Mouse (Mus musculus) yolk sac, embryonic 10.5 days (tissue): ENCODE results near the gene Lrfn5.

Source experiments
- DNase-seq: peaks from one replicate; pipeline ENCODE4 v3.0.0-alpha.2; 2017; ENCODE audit warnings: low spot score

Gene Lrfn5

DNA sequence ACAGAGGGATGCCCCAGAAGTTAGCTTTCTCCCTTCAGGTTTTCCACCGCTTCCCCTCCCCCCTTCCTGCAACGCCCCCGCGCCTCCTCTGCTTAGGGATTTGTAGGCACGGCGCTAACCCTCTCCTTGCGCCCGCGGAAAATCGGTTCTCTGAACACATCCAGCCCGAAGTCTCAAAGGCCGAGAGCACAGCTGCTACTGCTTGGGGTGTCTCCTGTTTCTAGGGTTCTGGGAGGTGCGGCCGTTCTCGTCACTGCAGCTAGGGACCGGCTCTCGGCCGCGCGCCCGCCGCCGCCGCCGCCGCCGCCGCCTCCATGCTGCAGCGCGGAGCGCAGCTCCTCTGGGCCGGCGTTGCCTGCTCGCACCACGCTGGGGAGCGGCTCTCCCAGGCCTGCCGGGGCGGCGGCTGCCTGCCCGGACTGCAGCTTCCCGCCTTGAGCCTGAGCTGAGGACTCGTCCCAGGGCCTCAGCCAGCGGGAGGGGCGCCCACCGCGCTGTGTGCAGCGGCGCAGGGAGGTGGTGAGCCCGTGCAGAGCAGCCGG, at the start of gene Lrfn5:
Lrfn5 (plus strand) TSS at position 322 of the 542 bp plus-strand sequence.
- peak; percentile 32 for DNase-seq

DNA sequence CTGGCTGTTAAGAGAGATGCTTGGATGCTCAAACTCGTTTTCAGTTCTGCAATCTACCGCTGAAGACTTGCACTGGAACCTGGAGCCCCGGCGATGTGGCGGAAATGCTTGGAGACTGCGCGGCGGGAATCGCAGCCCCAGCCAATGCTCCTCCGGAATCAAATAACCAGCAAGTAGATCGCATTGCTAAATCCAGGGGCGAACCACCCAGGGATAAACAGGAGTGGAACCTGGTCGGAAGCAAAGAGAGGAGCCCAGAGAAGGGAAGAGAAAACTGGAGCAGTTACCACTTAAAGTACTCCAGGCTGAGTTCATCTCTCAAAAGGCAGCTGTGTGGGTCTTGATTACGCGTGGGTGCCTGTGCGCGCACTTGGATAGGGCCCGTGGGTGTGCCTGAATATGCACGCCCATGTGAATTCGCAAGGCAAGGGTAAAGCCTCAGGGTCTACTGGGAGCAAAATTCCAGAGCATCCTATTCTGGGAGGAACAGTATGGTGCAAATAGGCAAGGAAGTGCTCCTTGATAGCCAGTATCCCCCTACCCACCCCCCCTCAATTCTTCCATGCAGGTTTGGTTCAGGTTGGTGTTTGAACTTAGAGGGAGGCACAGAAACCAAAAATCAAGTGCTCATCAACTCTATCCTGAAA, 1.3 kb upstream of the Lrfn5 start:
- DNase-seq: peak; percentile 1

DNA sequence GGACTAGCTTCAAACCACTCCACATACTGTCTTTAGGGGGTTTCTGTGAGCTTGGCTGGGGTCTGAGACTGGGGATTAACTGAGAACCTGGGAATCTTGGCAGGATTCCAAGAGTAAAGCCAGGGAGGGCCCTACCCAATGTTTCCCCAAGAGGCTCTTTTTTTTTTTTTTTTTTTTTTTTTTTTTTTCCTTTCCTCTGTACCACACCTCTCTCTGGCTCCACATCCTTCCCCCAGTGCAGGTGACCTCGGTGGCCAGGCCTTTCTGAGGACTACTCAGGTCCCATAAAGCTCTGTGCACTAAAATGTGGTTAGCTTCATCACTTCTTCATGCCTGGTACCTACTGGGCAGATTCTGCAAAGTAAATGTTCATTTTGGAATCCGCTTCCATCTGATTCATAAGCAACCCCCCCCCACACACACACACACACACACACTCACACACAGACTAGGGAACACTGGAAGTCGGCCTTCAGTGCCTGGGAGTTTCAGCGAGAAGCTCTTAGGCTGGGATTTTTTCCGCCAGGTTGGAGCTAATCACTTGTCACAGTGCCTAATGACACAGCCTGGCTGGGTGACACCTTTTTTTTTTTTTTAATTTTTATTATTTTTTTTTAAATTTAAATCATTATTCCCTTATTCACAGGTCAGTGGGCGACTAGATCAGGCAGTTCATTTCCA, 662 bp upstream of the Lrfn5 start:
- no peak for DNase-seq

DNA sequence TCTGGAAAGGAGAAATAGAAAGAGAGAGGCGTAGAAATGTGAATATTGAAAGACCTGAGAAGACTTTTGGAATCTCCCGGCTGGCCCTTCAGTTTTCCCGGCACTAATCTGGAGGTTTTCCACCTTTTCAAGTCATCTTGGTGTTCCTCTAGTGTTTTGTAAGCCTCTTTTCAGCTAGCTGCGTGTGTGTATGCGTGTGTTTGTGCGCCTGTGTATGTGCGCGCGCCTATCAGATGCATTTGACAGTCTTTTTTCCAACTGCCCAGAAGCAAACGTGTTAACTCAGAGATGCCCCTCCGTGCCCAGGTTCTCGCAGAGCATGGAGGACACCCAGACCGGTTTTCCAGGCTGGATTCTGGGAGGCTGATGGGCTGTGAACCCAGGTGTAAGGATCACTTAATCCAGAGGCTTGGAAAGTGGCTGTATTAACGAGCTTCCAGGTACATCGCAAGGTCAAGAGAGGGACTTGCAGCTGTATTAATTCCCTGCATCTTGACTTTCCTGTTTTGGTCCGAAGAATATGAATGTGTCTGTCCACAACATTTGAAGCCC, 757 bp downstream of the Lrfn5 start:
- DNase-seq: no peak

DNA sequence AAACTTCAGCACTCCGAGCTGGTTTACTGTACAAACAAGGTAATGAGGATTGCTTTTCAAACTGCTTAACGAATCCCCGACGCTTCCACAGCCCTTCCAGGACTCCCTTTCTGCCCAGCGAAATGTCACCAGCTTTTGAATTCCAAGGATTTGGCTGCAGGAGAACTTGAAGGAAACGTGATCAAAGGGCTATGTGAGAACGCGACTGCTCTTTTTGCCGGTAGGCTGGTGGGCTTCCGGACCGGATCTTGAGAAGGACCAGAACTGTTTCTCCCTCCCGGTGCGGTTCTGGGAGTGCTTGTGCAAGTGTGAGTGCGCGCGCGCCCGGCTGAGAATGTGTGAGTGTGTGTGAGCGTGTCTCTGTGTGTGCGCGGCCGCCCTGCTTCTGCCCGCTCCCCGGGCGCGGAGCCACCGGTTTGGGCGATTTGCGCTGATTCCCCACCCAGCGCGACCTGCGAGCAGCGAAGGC, 1.3 kb downstream of the Lrfn5 start:
- peak; percentile 1 for DNase-seq

DNA sequence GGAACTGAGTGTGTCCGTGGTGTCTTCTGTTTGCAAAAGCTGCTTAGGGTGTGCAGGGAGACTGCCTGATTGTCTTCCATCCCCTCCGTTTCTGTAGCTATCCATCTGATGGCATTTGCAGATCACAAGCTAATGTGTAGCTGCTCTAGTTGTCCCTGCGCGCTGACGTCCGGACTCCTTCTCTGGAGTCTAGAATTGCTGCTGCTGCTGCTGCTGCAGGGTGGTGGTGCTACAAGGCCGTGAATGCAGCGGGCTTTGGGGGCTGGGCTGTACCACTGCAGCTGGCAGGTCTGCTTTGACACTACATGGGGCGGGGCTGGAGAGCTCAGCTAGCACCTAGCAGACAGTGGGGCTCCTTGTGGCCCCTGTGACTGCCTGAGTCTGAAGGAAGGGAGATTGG, 3.2 kb downstream of the Lrfn5 start:
- peak; percentile 3 for DNase-seq

DNA sequence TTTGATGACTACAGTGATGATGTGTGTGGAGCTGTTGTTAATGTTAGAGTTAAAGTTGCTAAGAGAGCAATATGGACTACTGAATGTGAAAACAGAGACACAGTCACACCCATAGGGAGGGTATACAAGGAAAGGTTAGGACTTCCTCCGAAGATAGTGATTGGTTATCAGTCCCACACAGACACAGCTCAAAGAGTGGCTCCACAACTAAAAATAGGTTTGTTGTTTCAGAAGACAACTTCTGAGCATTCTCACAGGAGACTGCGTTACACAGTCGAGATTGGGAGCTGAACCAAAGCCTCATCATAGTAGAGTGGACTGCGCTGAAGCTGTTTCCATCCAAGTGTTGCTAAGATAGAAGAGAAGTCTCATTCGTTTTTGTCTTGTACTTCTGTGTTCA, 57.0 kb downstream of the Lrfn5 start:
- no peak for DNase-seq

DNA sequence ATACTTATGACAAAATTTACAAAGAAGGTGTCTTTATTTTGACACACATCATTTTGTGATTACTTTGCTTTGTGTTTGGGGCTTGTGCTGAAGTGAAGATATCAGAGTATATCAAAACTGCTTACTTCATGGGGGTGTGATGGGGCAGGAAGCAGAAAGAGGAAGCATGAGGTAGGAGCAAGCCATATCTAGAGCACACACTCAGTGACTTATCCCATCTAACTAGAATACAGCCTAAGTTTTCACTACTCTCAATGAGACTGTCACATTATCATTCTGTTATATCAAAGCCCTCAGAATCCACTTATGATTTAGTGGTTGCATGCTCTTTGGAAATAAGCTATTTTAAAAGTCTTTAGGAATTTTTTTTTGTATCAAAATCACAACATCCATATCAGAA, 77.4 kb downstream of the Lrfn5 start:
- DNase-seq: no peak

DNA sequence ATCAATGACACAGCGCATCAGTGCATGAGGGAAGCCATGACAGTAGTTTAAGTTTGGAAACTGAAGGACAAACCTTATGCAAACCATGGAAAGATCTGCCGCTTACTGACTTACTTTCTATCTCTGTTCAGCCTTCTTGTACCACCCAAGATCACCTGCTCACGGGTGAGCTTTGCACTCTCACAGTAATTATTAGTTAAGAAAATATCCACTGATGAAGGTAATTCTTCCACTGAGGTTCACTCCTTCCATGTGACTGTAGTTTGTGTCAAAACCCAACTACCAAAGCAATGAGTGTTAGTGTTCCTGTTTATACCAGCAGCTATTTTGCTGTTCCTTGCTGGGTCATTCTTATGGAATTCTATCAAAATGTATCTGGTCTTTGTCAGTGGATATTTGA, 84.9 kb downstream of the Lrfn5 start:
- DNase-seq: no peak

DNA sequence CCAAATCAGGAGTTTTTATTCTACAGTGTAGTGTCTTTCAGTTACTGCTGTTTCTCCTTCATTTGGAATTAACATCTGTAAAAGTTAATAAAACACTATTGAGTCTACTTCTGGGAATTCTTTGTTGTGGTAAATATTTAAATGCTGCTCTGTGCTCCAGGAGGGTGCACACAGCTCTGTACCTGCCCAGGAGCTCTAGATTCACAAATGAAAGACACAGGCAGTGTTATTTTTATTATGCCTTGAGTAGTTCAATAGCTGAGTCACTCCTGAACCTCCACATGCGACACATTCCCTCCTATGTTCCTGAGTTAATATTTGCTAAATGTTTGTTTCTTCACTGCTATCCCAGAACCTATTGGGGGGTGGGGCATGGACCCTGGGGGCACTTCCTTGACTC, 87.1 kb downstream of the Lrfn5 start:
- no peak for DNase-seq

DNA sequence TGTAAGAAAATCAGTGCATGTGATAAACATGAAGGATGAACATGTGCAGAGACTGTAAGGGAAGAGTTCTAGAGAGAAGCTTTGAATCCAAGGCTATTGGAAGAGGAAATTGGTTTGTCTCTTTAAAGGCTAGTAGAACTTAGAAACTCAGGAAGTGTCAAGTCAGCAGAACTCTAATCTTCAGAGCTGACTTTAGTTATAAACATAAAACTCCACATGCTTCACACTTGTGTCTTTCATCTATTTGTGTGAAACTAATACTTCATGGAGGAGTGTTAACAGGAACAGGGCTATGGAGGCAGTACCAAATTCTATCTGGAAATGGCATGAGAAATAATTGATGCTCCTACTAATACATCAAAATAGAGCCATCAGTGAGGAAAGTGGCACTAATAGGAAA, 101.6 kb downstream of the Lrfn5 start:
- no peak for DNase-seq

DNA sequence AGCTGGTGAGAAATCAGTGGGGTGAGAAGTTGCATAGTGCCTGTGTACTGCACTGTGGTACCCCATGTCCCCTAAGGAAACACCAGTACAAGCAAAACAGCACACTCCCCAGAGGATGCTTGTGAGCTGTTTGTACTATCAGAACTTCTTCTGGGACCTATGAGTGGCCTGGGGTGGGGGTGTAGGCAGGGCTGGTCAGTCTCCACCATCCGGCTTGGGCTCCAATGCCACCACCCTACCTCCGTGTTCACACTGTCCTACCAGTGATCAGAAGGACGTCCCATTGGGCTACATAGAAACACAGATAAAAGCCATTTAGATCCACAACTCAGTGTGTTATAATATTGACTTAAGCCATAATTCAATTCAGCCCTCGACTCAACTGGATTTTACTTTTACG, 131.4 kb downstream of the Lrfn5 start:
- no peak for DNase-seq

DNA sequence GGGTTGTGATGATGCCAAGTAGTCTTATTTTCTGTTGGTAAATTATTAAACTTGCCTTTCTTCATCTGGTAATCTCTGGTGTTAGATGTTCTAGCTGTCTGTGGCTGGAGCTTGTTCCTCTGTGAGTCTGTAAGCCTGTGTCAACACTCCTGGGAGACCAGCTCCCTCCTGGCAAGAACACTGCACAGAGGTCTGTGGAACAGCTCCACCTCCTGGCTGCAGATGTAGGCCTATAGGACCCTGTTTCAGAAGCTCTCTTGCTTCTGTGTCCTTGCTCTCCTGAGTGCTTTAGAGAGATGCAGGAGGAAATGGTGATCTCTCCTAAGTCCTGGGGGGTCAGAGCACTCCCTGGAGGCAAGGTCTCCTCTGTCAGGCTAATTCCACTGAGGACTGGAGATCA, 200.2 kb downstream of the Lrfn5 start:
- DNase-seq: no peak

DNA sequence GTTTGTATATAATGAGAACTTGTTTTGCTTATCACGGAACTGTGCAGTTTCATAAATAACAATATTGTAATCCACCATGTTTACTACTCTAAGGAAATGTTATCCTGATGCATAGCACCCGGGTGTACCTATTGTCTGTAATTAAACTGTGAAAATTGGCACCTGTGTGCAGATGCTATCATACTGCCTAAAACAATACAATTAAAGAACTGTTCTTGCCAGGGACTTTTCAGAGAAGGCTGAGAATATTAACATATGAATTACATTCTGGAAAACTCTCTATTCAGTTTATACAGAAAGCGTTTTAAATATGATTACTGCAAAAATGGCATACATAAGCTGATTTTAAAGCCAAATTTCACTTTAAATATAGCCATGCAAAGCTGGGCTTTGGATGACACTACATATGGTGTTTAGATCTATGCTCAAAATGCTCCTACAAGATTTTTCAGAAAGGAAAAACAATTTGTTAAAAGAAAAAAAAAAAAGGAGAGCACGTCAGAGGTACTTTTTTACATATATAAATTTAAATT, 284.2 kb downstream of the Lrfn5 start:
- no peak for DNase-seq

DNA sequence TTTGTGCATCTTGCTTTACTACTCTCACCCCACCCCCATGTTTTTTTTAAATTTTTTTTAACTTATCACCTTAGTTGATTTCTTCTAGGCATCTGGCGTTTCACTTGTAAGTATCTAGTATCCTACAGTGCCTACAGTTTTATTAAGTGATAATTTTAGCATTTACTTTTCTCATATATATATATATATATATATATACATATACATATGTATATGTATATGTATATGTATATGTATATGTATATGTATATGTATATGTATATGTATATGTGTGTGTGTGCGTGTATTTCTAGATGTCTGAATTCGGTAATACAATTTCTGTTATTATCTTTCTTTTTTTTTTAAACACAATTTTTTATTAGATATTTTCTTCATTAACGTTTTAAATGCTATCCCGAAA, 300.7 kb downstream of the Lrfn5 start:
- no peak for DNase-seq

DNA sequence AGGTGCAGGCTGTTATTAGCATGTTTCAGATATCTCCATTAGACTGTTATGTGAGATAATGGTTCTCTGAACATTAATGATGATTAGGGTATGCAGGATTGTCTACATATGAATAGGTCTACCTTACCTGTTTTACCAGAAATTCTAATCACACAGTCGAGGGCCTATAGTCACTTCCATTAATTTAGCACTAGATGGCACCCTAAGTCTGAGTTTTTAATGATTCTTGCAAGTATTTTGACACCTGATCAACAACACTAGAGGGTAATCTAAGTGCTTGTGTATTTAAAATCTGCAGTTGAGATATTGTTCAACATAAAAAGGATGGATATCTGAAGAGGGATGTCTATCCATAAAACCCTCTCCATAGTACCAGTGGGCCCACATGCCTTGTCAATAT, 303.4 kb downstream of the Lrfn5 start:
- no peak for DNase-seq

DNA sequence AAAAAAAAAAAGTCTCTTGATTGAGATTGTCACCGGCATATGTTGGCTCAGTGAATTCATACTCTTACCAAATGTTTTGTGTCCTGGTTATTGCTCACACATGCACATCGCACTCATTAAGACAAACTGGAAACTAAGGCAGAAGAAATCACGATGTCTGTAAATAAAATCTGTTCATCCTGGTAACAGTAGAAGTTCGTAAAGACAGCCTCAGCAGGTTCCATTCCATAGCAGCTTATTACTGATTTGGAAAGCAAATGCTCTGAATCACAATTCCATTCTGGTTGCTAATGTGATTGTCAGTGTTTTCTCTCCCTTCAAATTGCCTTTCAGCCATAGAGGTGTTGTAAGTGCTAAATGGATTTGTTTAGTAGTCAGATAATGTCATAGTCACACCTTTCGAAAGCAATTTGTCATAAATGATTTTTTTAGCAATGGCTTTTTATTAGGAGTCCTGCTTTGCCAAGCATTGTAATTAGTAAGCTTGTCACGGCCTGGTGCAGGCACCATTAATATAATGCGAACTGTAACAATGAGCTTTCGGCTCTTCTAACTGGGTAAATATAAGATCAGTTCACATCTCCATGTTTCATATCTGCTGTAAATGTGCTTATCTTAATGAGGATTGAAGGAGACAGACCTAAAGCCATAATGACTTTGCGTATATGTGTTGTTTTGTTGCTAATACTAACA, 319.8 kb downstream of the Lrfn5 start:
- no peak for DNase-seq

DNA sequence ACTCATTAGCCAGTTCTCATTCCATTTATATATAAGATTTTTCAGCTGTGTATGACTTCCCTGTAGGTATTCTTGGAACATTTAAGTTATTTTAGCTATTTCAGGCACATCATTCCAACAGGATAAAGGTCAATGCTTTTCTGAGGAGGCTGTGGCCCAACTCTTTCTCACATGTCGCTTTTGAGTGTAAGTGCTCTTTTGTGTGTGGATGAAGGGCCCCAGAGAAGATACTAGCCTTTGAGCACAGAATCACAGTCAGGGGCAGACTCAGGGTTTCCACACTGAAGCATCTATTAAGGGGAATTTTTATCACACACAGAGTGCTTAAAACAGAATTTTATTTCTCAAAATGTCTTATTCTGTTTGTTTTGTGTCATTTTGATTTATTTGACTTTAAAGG, 331.2 kb downstream of the Lrfn5 start:
- no peak for DNase-seq
